Mouse (Mus musculus) CD8-positive naive resting alpha-beta T cell, adult 2 months (primary cell): ENCODE measurements around the gene Idi1.
"Not testable (repeated sequence)": the region's sequence is repeated elsewhere in the genome, so short reads cannot be mapped to it uniquely, and the experiment has no call there.

Experiments used
- DNase-seq, 2 experiments: peaks; one replicate each; pipeline ENCODE4 v3.0.0; 2022; ENCODE audit warnings: low read depth in 2 of 2, low spot score in 2 of 2

The Idi1 gene

DNA sequence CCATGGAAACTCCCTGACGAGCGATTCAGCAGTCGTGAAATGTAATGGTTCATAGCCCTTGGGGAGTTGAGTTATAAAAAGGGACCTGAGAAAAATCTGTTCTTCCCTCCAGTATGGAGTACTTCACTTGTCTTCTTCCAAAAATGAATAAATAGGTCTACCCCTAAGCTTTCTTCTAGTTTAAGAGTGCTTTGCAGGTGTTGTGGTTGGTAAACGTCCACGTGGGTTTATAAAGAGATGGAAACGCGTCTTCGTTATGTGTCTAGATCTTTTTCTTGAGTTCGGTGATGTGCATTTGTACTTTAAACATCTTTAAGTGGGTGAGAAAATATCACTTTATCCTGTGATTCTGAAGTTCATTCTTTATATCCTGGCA lies 872 bp downstream of the Idi1 start:
- no peak for DNase-seq

DNA sequence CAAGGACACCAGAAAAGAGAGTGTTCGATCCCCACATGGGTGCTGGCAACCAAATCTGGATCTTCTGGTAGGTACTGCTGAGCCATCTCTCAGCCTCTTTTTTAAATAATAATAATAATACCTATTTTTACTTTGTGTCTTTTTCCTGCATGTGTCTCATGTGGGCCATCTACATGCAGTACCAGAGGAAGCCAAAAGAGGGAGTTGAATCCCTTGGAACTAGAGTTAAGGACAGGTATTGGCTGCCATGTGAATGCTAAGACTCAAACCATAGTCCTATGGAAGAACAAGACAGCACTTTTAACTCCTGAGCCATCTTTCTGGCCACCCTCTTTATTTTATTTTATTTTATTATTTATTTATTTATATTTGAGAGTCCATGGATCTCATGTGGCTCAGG lies 3.3 kb downstream of the Idi1 start:
- peak; percentile 19 to 56 for DNase-seq

DNA sequence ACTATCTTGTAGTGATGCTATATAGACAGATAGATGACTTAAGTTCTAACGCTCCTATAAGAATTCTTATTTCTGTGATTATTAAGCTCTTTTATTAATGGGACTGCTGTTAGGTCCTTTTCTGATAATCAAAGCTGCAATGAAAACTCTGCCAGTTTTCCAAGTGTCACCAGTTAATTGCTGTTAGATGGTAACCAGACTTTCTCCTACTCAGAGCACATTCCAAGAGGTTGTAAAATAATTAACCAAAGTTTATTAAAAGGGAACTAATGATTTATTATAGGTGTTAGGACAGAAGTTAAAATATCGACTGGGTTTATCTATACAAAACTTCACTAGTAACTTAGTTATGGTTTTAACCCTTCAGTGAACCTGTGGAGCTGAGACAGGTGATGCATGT lies 20.7 kb downstream of the Idi1 start:
- DNase-seq, result not testable (repeated sequence)

DNA sequence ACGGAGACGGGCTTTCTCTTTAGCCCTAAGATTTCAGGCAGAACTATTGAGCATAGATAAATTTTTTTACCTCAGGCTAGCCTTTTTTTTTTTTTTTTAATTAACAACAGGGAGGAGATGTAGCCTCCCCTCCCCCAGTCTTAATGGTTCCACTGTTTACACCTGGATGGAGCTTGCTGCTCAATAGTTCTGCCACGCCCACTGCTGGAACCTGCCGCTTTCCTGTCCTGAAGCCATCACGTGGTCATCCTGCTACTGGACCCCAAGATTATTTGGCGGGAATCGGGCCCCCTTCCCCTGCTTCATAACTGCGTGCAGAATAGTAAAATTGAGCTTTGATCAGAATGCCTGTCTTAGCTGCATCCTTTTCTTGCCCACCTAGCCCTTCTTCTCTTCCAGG lies 28.6 kb downstream of the Idi1 start:
- DNase-seq, result not testable (repeated sequence)

DNA sequence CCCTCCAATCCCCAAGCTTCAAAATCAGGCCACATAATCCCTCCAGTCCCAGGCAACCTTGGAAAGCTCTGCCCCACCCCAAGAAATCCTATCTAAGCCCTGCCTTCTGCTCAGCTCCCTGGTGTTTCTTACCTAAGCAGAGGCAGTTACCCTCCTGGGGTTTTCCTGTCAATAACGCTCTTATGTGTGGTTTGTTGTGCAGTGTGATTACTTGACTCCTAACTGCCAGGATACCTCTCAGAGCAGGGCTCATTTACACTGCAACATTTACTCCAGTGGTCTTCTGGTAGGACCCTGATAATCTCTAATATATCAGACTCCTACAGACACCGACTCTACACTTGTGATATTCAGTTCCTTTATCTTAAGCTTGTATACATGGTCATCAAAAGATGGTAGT lies 48.2 kb downstream of the Idi1 start:
- no peak for DNase-seq

DNA sequence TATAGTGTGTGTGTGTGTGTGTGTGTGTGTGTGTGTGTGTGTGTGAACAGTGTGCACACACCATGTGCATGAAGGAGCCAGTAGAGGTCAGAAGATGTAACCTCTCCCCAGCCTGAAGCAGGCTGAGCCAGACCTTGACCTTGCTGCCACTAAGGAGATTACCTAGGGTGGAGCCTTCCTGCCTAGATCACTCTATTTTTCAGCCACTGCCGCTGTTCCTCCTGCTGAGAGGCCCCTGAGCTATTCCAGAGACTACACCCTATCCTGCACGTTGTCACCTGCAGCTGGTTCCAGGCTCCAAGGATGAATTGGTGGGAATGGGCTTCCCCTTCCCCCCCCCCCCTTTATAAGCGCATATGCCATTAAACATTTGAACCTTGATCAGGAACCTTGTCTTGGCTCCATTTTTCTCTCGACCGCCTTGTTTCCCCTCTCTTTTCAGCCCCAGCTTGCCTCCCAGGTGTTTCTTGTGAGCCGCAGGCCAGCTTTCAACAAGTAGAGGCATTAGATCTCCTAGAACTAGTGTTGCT lies 52.4 kb downstream of the Idi1 start:
- DNase-seq, result not testable (repeated sequence)

DNA sequence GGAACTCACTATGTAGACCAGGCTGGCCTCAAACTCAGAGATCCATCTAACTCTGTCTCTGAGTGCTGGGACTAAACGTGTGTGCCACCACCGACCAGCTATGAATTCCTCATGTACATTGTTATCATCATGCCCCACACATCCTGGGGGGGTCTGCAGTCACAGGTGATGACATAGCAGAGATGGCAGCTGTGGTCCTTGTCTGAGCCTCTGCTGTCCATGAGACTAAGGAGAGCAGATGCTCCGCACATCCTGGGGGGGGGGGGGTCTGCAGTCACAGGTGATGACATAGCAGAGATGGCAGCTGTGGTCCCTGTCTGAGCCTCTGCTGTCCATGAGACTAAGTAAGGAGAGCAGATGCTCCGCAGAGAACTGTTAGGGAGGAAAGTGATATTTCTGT lies 55.8 kb downstream of the Idi1 start:
- DNase-seq, result not testable (repeated sequence)

DNA sequence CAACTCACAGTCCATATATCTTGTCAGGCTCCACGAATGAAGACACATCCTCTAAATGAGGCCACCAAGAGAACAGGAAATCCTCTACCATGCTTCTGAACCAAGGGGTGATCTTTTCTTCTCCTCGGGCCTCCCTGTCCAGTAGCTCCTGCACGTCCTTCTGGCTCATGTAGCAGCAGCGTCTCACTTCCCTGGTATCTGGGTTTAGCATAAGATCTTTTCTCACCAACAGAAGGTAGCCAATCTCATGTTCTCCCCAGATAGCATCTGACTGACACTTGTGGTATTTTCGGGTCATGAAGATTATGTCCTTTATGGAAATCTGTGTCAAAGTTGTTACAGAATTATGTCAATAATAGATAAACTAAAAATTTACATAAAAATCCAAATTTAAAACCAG lies 56.4 kb downstream of the Idi1 start:
- DNase-seq, result not testable (repeated sequence)
